Mouse (Mus musculus): ENCODE measurements at regions not wholly inside any gene's neighbourhood (a gene's known extent, or its start where the extent isn't known, plus 50 kb on each side); places are given as distances from the start of the nearest gene placed in this dataset.
"Not testable (repeated sequence)": the region's sequence is repeated elsewhere in the genome, so short reads cannot be mapped to it uniquely, and the experiment has no call there.

DNA sequence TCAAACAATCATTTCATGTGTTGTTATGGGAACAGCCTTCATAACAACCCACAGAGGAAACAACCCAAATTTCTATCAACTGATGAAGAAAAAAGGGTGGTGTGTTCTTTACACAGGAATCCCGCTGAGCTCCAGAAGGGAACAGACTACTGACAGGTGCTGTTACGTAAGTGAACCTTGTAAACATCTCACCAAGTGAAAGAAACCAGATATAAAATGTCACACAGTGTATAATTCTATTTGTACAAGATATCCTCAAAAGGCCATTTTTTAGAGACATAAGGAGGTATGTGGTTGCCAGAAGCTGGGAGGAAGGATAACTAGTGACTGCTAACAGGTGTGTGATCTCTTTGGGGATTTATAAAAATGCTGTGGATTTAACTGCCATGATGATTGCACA lies 119.9 kb downstream of the Plod2 start:
- no peak for DNase-seq

- DNase-seq, result no peak
Measured at GRCm38 (mm10) chr9:92667361-92667881, 125.4 kb downstream of the Plod2 start.

DNA sequence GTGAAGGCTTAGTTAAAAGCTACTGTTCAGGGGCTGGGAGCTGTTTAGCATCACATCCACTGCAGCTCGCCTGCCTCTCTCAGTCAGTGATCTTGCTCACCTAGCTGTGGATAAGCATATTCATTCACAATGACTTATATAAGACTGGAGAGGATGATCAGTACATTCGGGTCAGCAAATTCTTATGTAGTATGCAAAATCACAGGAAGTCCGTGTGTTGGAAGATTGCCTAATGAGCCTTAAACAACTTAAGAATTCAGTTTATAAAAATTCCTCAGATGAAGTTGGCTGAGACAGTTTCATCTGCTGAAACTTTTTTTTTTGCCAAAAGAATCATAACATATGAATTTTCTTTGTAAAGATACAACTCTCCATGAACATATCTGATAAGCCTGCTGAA lies 129.9 kb downstream of the Plod2 start:
- no peak for DNase-seq

- no peak for DNase-seq
Measured at GRCm38 (mm10) chr9:92694361-92695016, 152.5 kb downstream of the Plod2 start.

DNA sequence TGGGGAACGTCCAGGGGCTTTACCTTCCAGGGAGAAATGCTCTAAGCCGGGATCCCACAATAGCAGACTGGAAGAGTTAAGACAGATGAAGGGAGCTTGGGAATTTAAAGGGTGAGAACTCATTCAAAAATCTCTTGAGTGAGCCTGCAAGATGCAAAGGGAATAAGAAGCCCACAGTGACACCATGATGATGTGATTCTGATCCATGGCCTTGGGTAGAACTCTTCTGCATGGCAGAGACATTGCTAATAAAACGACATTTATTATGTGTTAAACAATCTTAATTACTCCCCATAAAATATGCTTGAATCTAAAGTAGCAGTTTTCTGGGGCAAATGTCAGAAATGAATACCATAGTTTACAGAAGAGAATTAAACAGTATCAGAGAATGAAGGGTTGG lies 155.9 kb downstream of the Plod2 start:
- DNase-seq, result no peak

DNA sequence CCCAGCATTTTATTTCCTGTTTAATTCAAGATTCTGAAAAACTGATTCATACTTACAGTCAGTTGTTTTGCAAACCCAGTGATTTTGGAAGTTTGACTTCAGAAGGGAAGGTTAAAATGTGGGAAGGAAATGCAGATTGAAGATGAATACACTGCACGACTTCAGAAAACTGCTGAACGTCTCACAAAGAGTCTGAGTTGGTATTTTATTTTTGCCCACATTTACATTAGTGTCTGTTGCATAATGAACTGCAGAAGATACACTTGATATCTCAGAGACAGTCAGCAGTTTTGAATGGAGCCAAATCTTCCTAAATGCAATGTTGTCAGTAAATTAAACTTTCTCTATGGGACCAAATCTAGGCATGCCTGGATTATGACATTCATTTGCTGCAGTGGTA lies 162.7 kb downstream of the Plod2 start:
- no peak for DNase-seq

DNA sequence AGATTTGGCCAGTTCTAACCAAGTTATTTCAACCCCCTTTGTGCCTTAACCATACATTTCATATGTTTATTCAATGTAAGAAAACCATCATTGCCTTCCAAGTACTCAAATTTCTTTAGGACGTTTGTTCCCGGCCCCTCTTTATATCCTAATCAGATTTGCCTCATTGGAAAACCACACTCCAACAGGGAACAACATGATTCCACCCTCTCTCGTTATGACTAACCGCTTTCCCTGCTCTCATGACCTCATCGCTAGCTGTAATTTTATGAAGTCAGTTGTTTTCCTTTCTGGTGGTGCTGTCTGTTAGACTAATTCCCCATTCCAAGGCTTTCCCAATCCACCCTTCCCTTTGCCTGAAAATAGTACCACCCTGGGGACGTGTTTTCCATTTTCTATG lies 165.0 kb downstream of the Plod2 start:
- no peak for DNase-seq

DNA sequence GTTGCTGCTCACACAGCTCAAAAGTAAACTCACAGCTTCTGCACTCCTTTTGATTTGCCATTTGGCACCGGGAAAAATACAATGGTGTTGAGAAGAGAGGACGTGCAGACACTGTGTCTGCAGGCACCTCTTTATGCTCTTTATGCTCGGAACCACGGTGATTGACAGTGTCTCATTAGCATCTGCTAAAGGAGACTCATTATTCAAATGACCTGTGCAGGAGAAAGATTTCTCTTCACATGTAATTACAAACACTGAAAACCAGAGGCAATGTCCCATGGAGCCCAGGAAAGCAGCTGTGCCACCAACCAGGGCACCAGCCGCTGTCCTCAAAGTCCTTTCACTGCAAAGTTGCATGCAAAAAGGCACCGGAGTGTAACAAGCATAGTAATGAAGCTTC lies 175.2 kb downstream of the Plod2 start:
- no peak for DNase-seq

DNA sequence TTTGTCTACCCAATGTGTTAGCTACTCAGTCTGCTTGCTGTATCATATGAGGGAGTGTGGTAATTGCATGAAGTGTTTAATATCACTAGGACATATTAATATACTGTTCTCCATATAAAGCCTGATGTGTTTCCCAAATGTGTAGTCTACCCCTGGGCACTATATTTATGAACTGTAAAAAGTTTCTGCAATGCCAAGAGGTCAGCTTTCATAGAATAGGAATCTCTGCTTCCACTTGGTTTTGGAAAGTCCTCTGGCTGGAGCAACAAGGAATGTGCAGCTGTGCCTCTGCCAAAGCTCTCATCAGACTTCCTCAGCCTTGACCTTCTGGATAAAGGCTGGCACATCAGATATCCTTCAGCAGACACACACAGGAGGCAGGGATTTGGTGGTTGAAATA lies 176.3 kb downstream of the Plod2 start:
- no peak for DNase-seq

- DNase-seq, result no peak
Measured at GRCm38 (mm10) chr9:92719251-92719650, 177.2 kb downstream of the Plod2 start.

- no peak for DNase-seq
Measured at GRCm38 (mm10) chr9:92728864-92729263, 186.8 kb downstream of the Plod2 start.

GRCm38 (mm10) chr9:92731396-92731795 lies 189.4 kb downstream of the Plod2 start:
- no peak for DNase-seq

GRCm38 (mm10) chr9:92767532-92767931 lies 225.5 kb downstream of the Plod2 start:
- DNase-seq, result no peak

DNA sequence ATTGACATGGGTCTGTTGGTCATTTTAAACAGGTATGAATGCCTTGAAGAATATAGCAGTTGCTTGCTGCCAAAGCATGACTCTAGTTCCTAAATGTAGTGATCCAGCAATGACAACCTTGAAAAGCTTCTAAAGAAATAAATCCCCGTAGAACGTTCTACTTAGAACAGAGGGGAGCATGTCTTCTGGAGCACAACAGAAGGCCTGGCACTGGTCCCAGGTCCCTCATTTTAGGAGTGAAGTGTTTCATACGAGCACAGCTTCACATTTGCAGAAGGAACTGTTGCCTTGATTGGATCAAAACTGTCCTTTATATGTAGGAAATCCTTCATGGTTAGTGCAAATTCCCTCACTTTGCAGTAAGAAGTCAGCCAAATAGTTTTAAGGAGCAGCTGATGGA lies 226.4 kb downstream of the Plod2 start:
- DNase-seq, result no peak

GRCm38 (mm10) chr9:92769528-92769927 lies 227.5 kb downstream of the Plod2 start:
- DNase-seq, result peak in 1 of 2 experiments; percentile 44

- no peak for DNase-seq
Measured at GRCm38 (mm10) chr9:92771002-92771401, 229.0 kb downstream of the Plod2 start.

DNA sequence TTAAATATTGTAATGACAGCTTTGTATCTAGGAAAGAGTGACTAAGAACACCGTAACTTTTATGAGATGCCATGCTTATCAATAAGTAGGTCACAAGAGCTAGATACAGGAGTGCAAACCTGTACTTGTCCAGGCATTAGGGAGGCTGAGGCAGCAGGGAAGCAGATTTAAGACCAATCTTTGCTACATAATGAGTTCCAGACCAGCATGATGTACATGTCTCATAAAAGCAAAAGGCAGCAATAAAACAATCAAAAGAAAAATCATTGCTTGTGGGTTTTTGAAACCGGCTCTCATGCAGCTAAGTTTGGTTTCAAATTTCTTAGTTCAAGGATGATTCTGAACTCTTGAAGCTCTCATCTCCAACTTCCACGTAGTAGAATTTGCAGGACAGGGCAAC lies 229.7 kb downstream of the Plod2 start:
- DNase-seq, result no peak

GRCm38 (mm10) chr9:92782922-92783454 lies 241.0 kb downstream of the Plod2 start:
- no peak for DNase-seq

- no peak for DNase-seq
Measured at GRCm38 (mm10) chr9:92799695-92800094, 257.7 kb downstream of the Plod2 start.

DNA sequence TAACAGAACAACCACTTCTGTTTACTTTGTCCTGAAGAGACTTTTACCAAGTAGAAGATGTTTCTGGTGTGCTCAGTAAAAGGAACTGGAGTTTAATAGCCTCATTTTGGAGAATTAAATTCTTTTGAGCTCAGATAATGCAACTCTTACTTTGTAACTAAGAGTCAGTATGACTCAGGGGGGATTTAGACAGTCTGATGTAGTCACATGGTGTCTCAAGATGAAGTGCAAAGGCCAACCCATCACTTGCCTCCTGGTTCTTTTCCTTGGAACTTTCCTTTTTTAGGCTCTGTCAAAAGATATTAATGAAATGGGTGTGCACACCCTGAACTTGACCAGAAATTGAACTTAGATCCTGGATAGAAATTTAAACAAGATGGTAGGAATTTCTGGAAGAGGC lies 267.4 kb downstream of the Plod2 start:
- no peak for DNase-seq

DNA sequence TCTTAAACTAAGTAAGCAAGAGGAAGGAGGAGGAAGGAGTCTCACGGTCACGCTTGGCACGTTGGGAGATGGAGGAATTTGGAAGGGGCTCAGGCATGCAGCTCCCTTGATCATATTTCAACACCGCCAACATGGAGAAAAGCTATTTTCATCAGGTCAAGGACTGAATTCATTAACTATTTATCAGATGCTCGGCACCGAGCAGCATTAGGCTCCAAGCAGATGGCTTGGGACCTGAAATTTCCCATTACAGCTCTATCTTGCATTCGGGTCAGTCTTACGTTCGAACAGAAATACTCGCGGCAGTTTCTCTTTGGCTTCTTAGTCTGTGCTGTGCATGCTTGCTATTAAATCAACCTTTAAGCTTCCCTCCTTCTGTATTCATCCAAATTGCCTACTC lies 278.7 kb downstream of the Plod2 start:
- DNase-seq, result no peak

- no peak for DNase-seq
Measured at GRCm38 (mm10) chr9:92826708-92827353, 284.8 kb downstream of the Plod2 start.

DNA sequence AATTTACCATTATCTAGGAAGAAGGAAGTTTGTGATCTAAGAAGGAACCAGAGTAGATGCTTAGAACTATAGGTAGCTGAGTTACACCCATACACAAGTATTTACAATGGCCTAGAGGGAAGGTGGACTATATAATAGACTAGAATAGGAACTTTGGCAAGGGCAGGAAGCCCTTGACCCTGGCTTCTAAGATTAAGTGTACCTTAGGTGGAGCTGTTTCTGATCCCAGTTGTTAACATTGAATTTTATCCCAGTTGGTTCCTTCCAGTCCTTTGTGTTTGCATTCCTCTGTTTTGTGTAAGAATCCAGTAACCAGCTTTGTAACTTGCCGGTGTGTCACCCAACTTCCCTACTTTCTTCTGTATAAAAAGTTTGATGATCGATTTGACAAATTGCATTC lies 294.1 kb downstream of the Plod2 start:
- not testable (repeated sequence) for DNase-seq

DNA sequence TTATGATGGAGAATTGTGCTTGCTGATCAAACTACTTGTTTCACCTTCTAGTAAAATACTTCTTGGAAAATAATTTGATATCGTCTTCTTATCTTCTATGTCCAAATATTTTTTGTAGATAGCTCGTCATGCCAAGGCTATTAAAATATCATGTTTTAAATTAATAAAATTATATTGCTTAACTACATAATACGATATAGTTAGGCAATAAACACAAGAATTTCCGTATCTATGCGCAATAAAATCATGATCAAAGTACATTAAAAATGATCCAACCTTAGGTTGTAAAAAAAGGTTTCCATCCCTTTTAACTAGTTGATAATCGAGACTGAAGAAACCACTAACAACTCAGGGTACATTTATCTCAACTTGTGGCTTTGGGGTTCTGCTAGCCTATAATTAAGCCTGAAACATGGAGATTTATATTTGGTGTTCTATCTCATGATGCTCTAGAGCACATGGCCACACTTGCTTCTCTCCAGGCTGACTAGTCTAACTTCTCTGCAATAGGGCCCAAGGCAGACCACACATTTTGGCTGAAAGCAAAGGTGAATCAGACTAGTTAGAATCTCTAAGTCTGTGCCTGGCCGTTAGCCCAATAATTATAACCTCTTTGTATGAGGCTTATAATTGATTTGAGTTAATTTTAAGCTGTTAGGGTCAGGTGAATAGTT lies 314.5 kb downstream of the Plod2 start:
- no peak for DNase-seq

Measured in kidney, postnatal 25 days (tissue).